Mouse (Mus musculus): ENCODE results near the gene Hoxa9. TPM values are rescaled to one million over a fixed set of nuclear protein-coding genes. Genes with fewer than 3 reads are reported as not detected.
A peak's percentile ranks its signal among the peaks of the same experiment; 100 is the strongest.

Hoxa9 gene
- total RNA-seq, 1 experiment from 2014 or later, result not detected

GRCm38 (mm10) chr6:52246916-52247315 is 16.0 kb upstream of the Hoxa9 start:
- no peak for ATAC-seq (replicated peaks; ENCODE audit: insufficient number of reproducible peaks, low FRiP score, low TSS enrichment, poor library complexity, severe bottlenecking)

- no peak for ATAC-seq (replicated peaks; ENCODE audit: insufficient number of reproducible peaks, low FRiP score, low TSS enrichment, poor library complexity, severe bottlenecking)
Measured at GRCm38 (mm10) chr6:52246403-52246803, 15.5 kb upstream of the Hoxa9 start.

GRCm38 (mm10) chr6:52245757-52246142 is 14.9 kb upstream of the Hoxa9 start, which contains the start of gene Hoxa11:
Hoxa11 (minus strand) TSS chr6:52245810.
- ATAC-seq (replicated peaks; ENCODE audit: insufficient number of reproducible peaks, low FRiP score, low TSS enrichment, poor library complexity, severe bottlenecking), result no peak

- no peak for ATAC-seq (replicated peaks; ENCODE audit: insufficient number of reproducible peaks, low FRiP score, low TSS enrichment, poor library complexity, severe bottlenecking)
Measured at GRCm38 (mm10) chr6:52245040-52245756, 14.3 kb upstream of the Hoxa9 start.

GRCm38 (mm10) chr6:52244471-52245039 is 13.7 kb upstream of the Hoxa9 start:
- no peak for ATAC-seq (replicated peaks; ENCODE audit: insufficient number of reproducible peaks, low FRiP score, low TSS enrichment, poor library complexity, severe bottlenecking)

- ATAC-seq (replicated peaks; ENCODE audit: insufficient number of reproducible peaks, low FRiP score, low TSS enrichment, poor library complexity, severe bottlenecking), result no peak
Measured at GRCm38 (mm10) chr6:52243681-52244121, 12.8 kb upstream of the Hoxa9 start.

- ATAC-seq (replicated peaks; ENCODE audit: insufficient number of reproducible peaks, low FRiP score, low TSS enrichment, poor library complexity, severe bottlenecking), result no peak
Measured at GRCm38 (mm10) chr6:52242801-52243332, 12.0 kb upstream of the Hoxa9 start.

- ATAC-seq (replicated peaks; ENCODE audit: insufficient number of reproducible peaks, low FRiP score, low TSS enrichment, poor library complexity, severe bottlenecking), result no peak
Measured at GRCm38 (mm10) chr6:52241001-52241621, 10.2 kb upstream of the Hoxa9 start.

GRCm38 (mm10) chr6:52240389-52241000 is 9.6 kb upstream of the Hoxa9 start, which contains the start of gene Hoxa10:
Hoxa10 (minus strand) TSS chr6:52240854.
- peak; percentile 78 for ATAC-seq (replicated peaks; ENCODE audit: insufficient number of reproducible peaks, low FRiP score, low TSS enrichment, poor library complexity, severe bottlenecking)

GRCm38 (mm10) chr6:52239625-52240388 is 8.9 kb upstream of the Hoxa9 start:
- no peak for ATAC-seq (replicated peaks; ENCODE audit: insufficient number of reproducible peaks, low FRiP score, low TSS enrichment, poor library complexity, severe bottlenecking)

GRCm38 (mm10) chr6:52238976-52239375 is 8.1 kb upstream of the Hoxa9 start:
- ATAC-seq (replicated peaks; ENCODE audit: insufficient number of reproducible peaks, low FRiP score, low TSS enrichment, poor library complexity, severe bottlenecking), result no peak

- ATAC-seq (replicated peaks; ENCODE audit: insufficient number of reproducible peaks, low FRiP score, low TSS enrichment, poor library complexity, severe bottlenecking), result no peak
Measured at GRCm38 (mm10) chr6:52238155-52238545, 7.3 kb upstream of the Hoxa9 start.

GRCm38 (mm10) chr6:52237346-52238154 is 6.7 kb upstream of the Hoxa9 start:
- no peak for ATAC-seq (replicated peaks; ENCODE audit: insufficient number of reproducible peaks, low FRiP score, low TSS enrichment, poor library complexity, severe bottlenecking)

GRCm38 (mm10) chr6:52236806-52237205 is 5.9 kb upstream of the Hoxa9 start:
- ATAC-seq (replicated peaks; ENCODE audit: insufficient number of reproducible peaks, low FRiP score, low TSS enrichment, poor library complexity, severe bottlenecking), result no peak

GRCm38 (mm10) chr6:52235866-52236265 is 5.0 kb upstream of the Hoxa9 start:
- ATAC-seq (replicated peaks; ENCODE audit: insufficient number of reproducible peaks, low FRiP score, low TSS enrichment, poor library complexity, severe bottlenecking), result no peak

- no peak for ATAC-seq (replicated peaks; ENCODE audit: insufficient number of reproducible peaks, low FRiP score, low TSS enrichment, poor library complexity, severe bottlenecking)
Measured at GRCm38 (mm10) chr6:52235267-52235666, 4.4 kb upstream of the Hoxa9 start.

- no peak for ATAC-seq (replicated peaks; ENCODE audit: insufficient number of reproducible peaks, low FRiP score, low TSS enrichment, poor library complexity, severe bottlenecking)
Measured at GRCm38 (mm10) chr6:52234428-52235140, 3.7 kb upstream of the Hoxa9 start.

Measured in monocyte, adult 5-6 weeks (primary cell).